Mouse (Mus musculus): ENCODE measurements around the gene Spop. TPM values are rescaled to one million over a fixed set of nuclear protein-coding genes. Genes with fewer than 3 reads are reported as not detected.
A peak's percentile ranks its signal among the peaks of the same experiment; 100 is the strongest.

Gene Spop
- polyA plus RNA-seq, 1 experiment from 2014 or later, result 169 TPM

GRCm38 (mm10) chr11:95533484-95534160, 119.7 kb downstream of the Spop start:
- 0 out of 2 replicates have a peak overlapping the region, but pooled peaks have one; percentile 14 for H3K4me3 ChIP-seq
- peaks cover 11% of the 10 kb centered on the region; the same call in 1 of the 2 replicates for H3K4me1 ChIP-seq
- no peak overlapping the region for H3K27ac ChIP-seq
- H3K9me3 ChIP-seq, result no peaks in the 10 kb centered on the region
- 22% methylated on average over 24 of the region's 24 CpGs for WGBS
- H3K36me3 ChIP-seq, result no peaks in the 10 kb centered on the region
- H3K4me2 ChIP-seq (replicated peaks), result peak overlapping the region; percentile 44
- H3K9ac ChIP-seq, result no peak overlapping the region
- no peaks in the 10 kb centered on the region; the same call in 1 of the 2 replicates for H3K27me3 ChIP-seq
- ATAC-seq (ENCODE audit: insufficient number of reproducible peaks, insufficient read depth, low FRiP score, low TSS enrichment), result peak; percentile 49; the same call in 1 of the 2 replicates

- WGBS, result 71% methylated on average over 15 of the region's 15 CpGs
- H3K9me3 ChIP-seq, result no peaks in the 10 kb centered on the region
- H3K27ac ChIP-seq, result peak overlapping the region; percentile 13; the same call in 1 of the 2 replicates
- no peaks in the 10 kb centered on the region; the same call in 1 of the 2 replicates for H3K27me3 ChIP-seq
- H3K4me2 ChIP-seq (replicated peaks), result no peak overlapping the region
- peaks cover 38% of the 10 kb centered on the region for H3K4me1 ChIP-seq
- H3K4me3 ChIP-seq, result no peak overlapping the region
- no peak overlapping the region for H3K9ac ChIP-seq
- no peak for ATAC-seq (ENCODE audit: insufficient number of reproducible peaks, insufficient read depth, low FRiP score, low TSS enrichment)
- H3K36me3 ChIP-seq, result no peaks in the 10 kb centered on the region
Measured at GRCm38 (mm10) chr11:95538378-95539104, 124.7 kb downstream of the Spop start.

GRCm38 (mm10) chr11:95540637-95541385, 126.9 kb downstream of the Spop start:
- H3K9me3 ChIP-seq, result no peaks in the 10 kb centered on the region
- 27% methylated on average over 18 of the region's 18 CpGs for WGBS
- H3K9ac ChIP-seq, result no peak overlapping the region
- H3K36me3 ChIP-seq, result no peaks in the 10 kb centered on the region
- H3K27ac ChIP-seq, result no peak overlapping the region
- ATAC-seq (ENCODE audit: insufficient number of reproducible peaks, insufficient read depth, low FRiP score, low TSS enrichment), result no peak; the same call in 1 of the 2 replicates
- H3K4me1 ChIP-seq, result peaks cover 38% of the 10 kb centered on the region
- H3K4me3 ChIP-seq, result no peak overlapping the region
- H3K27me3 ChIP-seq, result no peaks in the 10 kb centered on the region; the same call in 1 of the 2 replicates
- 0 out of 2 replicates have a peak overlapping the region, but pooled peaks have one; percentile 4 for H3K4me2 ChIP-seq (replicated peaks)

Other genes with a start within 250 kb of the Spop start
- 0.29 TPM in 1 of 2 replicates, not detected in the other for gene Tac4, start 152.6 kb upstream of the Spop start, polyA plus RNA-seq (2016; fragmentation: Nextera tagmentation; extraction: Ambion mirVana)
- 77.8 and 82.1 TPM in 2 replicates for gene Kat7, start 103.8 kb upstream of the Spop start, polyA plus RNA-seq (2016; fragmentation: Nextera tagmentation; extraction: Ambion mirVana)
- gene Fam117a, start 77.1 kb upstream of the Spop start, polyA plus RNA-seq (2016; fragmentation: Nextera tagmentation; extraction: Ambion mirVana), result 18.8 and 20.3 TPM in 2 replicates
- 117 and 126 TPM in 2 replicates for gene Slc35b1, start 29.4 kb upstream of the Spop start, polyA plus RNA-seq (2016; fragmentation: Nextera tagmentation; extraction: Ambion mirVana)
- gene Nxph3, start 100.5 kb downstream of the Spop start, polyA plus RNA-seq (2016; fragmentation: Nextera tagmentation; extraction: Ambion mirVana), result 1.3 and 1.8 TPM in 2 replicates
- 33.0 and 36.7 TPM in 2 replicates for gene Ngfr, start 173.7 kb downstream of the Spop start, polyA plus RNA-seq (2016; fragmentation: Nextera tagmentation; extraction: Ambion mirVana)